Mouse (Mus musculus): ENCODE data around the gene Hist1h3c.

GRCm38 (mm10) chr13:23695514-23695913 is 49.9 kb downstream of the Hist1h3c start, which contains the start of gene Hist1h1t:
- no peak for TF ChIP-seq POLR2A (IDR thresholded peaks at IDR 0.05; ENCODE audit: insufficient read length, low read depth)
- no peak for TF ChIP-seq CEBPB (IDR thresholded peaks at IDR 0.05; ENCODE audit: insufficient read depth, poor library complexity, severe bottlenecking)
- TF ChIP-seq MYOG (IDR thresholded peaks at IDR 0.05; ENCODE audit: control insufficient read depth in 1 of 3, insufficient read depth in 1 of 3, insufficient read length in 2 of 3, low read depth in 2 of 3): no peak
- no peak for TF ChIP-seq E2F4 (IDR thresholded peaks at IDR 0.05; ENCODE audit: insufficient read depth)
- no peak for TF ChIP-seq POLR2AphosphoS2 (IDR thresholded peaks at IDR 0.05; ENCODE audit: insufficient read length, low read depth)

Data from myocyte (in vitro differentiated cells).